Mouse (Mus musculus): Measurements from ENCODE around the gene Trim2. TPM values are rescaled to one million over a fixed set of nuclear protein-coding genes. Genes with fewer than 3 reads are reported as not detected.

Gene Trim2
- polyA plus RNA-seq (2016; fragmentation: Nextera tagmentation; extraction: Ambion mirVana), result 65.9 and 87.0 TPM in 2 replicates

DNA sequence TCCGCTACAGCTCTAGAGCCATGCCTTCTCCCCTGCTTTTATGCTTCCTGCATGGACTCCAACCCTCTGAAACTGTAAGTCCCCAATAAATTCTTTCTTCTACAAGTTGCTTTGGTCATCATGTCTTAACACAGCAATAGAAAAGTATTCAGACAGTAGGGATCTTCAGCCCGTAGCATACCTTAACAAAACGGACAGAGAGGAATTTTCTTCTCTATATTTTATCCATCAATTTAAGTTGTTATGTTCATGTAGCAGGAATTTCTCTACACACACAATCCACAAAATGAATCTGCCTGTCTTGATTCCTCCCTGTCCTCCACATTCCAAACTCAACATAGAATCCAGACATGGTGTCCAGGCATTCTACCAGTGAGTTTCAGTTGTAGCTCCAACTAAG lies at the start of gene Trim2:
TSS of gene Trim2 (minus strand) at position 101 of the 400 bp plus-strand sequence.
- Histone ChIP-seq H3K9me3 (no peaks in the 10 kb centered on the region; the same call in 1 of the 2 replicates), H3K4me3 (peak within 1 kb of the TSS; percentile 59; the same call in 1 of the 2 replicates), H3K27ac (peak within 1 kb of the TSS; percentile 87), H3K4me1 (replicated peaks) (peaks cover 43% of the 10 kb centered on the region), H3K27me3 (ENCODE audit: insufficient read depth, poor library complexity, severe bottlenecking) (peaks cover 57% of the 10 kb centered on the region), H3K36me3 (no peaks in the 10 kb centered on the region)
- no peak for DNase-seq (ENCODE audit: low spot score)
- WGBS, result 90% methylated on average over 3 of the region's 3 CpGs

- Histone ChIP-seq H3K4me1 (replicated peaks) (peaks cover 15% of the 10 kb centered on the region), H3K27ac (no peak overlapping the region), H3K27me3 (ENCODE audit: insufficient read depth, poor library complexity, severe bottlenecking) (no peaks in the 10 kb centered on the region), H3K4me3 (no peak overlapping the region), H3K9me3 (no peaks in the 10 kb centered on the region), H3K36me3 (no peaks in the 10 kb centered on the region)
- no peak for DNase-seq (ENCODE audit: low spot score)
- 52% methylated on average over 12 of the region's 12 CpGs for WGBS
Observed at GRCm38 (mm10) chr3:84355930-84356689, 49.4 kb upstream of the Trim2 start.

DNA sequence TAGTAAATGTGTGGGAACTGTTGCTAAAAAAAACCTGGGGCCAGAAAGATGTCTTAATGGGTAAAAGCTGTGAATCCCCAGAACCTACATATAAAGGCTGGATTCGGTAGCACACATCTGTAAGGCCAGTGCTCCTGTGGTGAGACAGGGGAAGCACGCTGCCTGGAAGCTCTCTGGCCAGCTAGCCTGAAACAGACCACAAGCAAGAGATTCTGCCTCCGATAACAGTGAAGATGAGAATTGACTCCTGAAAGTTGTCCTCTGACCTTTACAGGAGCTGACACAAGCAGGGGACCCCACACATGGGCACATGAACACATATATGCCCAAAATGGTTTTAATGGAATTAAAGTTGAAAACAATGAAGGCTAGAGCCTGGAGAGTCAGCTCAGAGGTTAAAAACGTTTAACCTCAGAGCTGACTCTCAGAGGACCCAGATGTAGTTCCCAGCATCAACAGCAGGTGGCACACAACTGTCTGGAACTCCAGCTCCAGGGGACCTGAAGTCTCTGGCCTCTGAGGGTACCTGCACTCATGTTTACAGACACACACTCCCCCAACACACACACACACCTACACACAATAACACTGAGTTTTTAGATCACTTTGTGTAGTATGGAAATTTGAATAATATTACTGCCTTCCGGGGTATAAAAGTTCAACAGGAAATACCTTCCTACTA lies 45.8 kb upstream of the Trim2 start:
- H3K9me3 ChIP-seq, result no peaks in the 10 kb centered on the region
- H3K27ac ChIP-seq, result no peak overlapping the region
- peak; percentile 80 for DNase-seq (ENCODE audit: low spot score)
- 37% methylated on average over 5 of the region's 5 CpGs for WGBS
- H3K36me3 ChIP-seq, result no peaks in the 10 kb centered on the region
- no peak overlapping the region for H3K4me3 ChIP-seq
- peaks cover 5% of the 10 kb centered on the region for H3K27me3 ChIP-seq (ENCODE audit: insufficient read depth, poor library complexity, severe bottlenecking)
- H3K4me1 ChIP-seq (replicated peaks), result peaks cover 23% of the 10 kb centered on the region

GRCm38 (mm10) chr3:84350311-84350710 lies 43.6 kb upstream of the Trim2 start:
- Histone ChIP-seq H3K27me3 (ENCODE audit: insufficient read depth, poor library complexity, severe bottlenecking) (peaks cover 20% of the 10 kb centered on the region), H3K4me3 (no peak overlapping the region), H3K9me3 (no peaks in the 10 kb centered on the region), H3K27ac (no peak overlapping the region), H3K4me1 (replicated peaks) (peaks cover 36% of the 10 kb centered on the region), H3K36me3 (no peaks in the 10 kb centered on the region)
- DNase-seq (ENCODE audit: low spot score), result no peak
- 88% methylated on average over 6 of the region's 6 CpGs for WGBS

GRCm38 (mm10) chr3:84349771-84350170 lies 43.1 kb upstream of the Trim2 start:
- WGBS, result 91% methylated on average over 10 of the region's 10 CpGs
- no peak for DNase-seq (ENCODE audit: low spot score)
- H3K4me1 ChIP-seq (replicated peaks), result peaks cover 41% of the 10 kb centered on the region
- H3K27ac ChIP-seq, result no peak overlapping the region
- H3K9me3 ChIP-seq, result no peaks in the 10 kb centered on the region
- H3K27me3 ChIP-seq (ENCODE audit: insufficient read depth, poor library complexity, severe bottlenecking), result peaks cover 20% of the 10 kb centered on the region
- H3K4me3 ChIP-seq, result no peak overlapping the region
- H3K36me3 ChIP-seq, result no peaks in the 10 kb centered on the region

DNA sequence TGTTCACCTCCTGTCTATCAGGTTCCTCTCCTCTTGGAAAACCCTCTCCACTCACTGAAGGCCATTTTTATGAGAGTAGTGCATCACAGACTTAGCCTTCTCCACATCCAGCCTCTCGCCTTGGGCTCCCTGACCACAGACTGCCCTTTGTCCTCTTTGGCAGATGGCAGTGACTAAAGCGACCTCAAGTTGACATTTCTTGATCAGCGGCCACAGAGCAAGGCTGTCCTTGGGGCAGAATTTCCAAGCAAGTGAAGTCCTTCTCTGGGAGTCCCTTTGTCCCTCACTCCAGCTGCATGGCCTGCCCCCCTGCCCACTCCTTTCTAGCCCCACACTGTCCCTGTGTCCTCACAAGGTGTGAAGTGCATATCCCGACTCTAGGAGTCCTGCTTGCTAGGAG lies 40.7 kb upstream of the Trim2 start:
- 54% methylated on average over 4 of the region's 4 CpGs for WGBS
- H3K36me3 ChIP-seq, result no peaks in the 10 kb centered on the region
- peak; percentile 22 for DNase-seq (ENCODE audit: low spot score)
- H3K4me3 ChIP-seq, result no peak overlapping the region
- H3K9me3 ChIP-seq, result no peaks in the 10 kb centered on the region
- peaks cover 42% of the 10 kb centered on the region for H3K4me1 ChIP-seq (replicated peaks)
- peak overlapping the region; percentile 36 for H3K27ac ChIP-seq
- peaks cover 35% of the 10 kb centered on the region for H3K27me3 ChIP-seq (ENCODE audit: insufficient read depth, poor library complexity, severe bottlenecking)

DNA sequence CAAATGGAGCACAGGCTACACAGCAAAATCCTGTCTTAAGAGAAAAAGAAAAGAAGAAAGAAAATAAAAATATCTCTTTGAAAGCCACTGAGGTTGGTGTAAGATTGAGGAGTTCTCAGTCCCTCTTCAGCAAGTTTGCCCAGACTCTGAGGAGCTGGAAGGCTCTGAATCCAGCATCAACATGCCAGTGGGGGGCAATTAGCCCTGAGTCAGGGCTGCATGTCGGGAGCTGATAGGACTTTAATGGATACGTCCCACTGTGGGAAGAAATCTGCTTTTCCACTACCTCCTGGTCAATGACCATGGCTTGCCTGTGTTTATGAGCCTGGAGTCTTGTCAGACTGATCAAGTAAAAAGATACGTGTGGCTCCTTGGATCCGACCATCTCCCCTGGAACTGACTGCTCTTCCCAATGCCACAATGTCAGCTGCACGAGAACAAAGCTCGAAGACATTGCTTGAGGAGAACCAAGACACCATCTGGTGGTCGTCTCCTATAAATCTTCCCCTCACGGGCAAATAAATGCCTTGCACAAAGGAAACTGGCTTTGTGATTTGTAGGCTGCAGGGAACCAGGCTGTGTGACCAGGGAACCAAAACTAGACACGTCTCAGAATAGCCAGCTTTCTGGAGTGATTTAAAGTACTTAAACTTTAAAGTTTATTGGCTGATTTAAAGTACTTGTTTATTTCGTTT lies 39.9 kb upstream of the Trim2 start:
- Histone ChIP-seq H3K4me1 (replicated peaks) (peaks cover 38% of the 10 kb centered on the region), H3K4me3 (no peak overlapping the region), H3K9me3 (no peaks in the 10 kb centered on the region), H3K27ac (peak overlapping the region; percentile 36), H3K27me3 (ENCODE audit: insufficient read depth, poor library complexity, severe bottlenecking) (peaks cover 35% of the 10 kb centered on the region), H3K36me3 (no peaks in the 10 kb centered on the region)
- DNase-seq (ENCODE audit: low spot score), result peak; percentile 35
- WGBS, result 24% methylated on average over 10 of the region's 10 CpGs

GRCm38 (mm10) chr3:84345646-84345980 lies 38.9 kb upstream of the Trim2 start:
- Histone ChIP-seq H3K27me3 (ENCODE audit: insufficient read depth, poor library complexity, severe bottlenecking) (peaks cover 35% of the 10 kb centered on the region), H3K27ac (0 out of 2 replicates have a peak overlapping the region, but pooled peaks have one; percentile 13), H3K36me3 (no peaks in the 10 kb centered on the region), H3K9me3 (no peaks in the 10 kb centered on the region), H3K4me3 (peak overlapping the region; percentile 52), H3K4me1 (replicated peaks) (peaks cover 35% of the 10 kb centered on the region)
- 54% methylated on average over 6 of the region's 6 CpGs for WGBS
- DNase-seq (ENCODE audit: low spot score), result no peak

DNA sequence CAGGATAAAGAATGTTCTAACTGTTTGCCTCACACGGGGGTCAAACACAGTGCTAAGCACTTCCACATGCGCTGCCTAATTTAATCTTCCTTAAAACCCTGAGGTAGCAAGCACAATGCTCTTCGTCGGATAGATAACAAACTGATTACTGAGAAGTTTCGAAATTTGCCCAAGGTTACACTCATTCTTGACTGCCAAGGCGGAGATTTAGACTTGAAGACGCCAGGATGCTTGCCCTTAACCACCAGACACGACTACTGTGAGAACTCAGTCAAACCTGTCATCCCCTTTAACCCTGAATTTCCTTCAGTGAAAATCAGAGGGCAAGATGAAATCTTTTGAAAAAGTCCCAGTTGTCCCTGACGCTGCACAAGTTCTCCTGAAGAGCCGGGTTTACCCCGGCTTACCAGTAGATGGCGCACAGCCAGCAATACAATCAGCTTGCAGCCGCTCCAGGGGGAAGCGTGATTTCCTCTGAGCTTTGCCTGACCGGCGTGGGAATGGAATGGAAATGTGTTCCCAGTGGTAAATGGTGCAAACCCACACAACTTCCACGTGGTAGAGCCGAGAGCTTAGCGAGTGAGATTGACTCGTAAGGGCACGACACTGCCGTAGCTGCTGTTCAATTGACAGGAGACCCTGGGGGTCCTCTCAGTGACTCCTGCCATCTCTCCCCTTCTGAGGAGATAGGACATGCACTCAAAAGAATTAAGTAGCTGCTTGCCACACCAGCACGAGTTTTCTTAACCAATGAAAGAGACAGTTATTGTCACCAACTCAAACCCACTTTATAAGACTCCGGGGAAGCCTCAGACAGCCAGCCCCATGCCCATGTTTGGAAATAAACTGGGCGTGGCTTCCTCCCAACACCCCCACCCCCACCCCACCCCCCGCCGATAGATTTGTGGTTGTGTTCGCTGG lies 38.3 kb upstream of the Trim2 start:
- Histone ChIP-seq H3K27ac (peak overlapping the region; percentile 31; the same call in 1 of the 2 replicates), H3K4me3 (peak overlapping the region; percentile 52), H3K4me1 (replicated peaks) (peaks cover 33% of the 10 kb centered on the region), H3K9me3 (no peaks in the 10 kb centered on the region), H3K27me3 (ENCODE audit: insufficient read depth, poor library complexity, severe bottlenecking) (peaks cover 35% of the 10 kb centered on the region), H3K36me3 (no peaks in the 10 kb centered on the region)
- peak; percentile 86 for DNase-seq (ENCODE audit: low spot score)
- 14% methylated on average over 28 of the region's 28 CpGs for WGBS

GRCm38 (mm10) chr3:84343101-84343500 lies 36.4 kb upstream of the Trim2 start:
- no peak for DNase-seq (ENCODE audit: low spot score)

DNA sequence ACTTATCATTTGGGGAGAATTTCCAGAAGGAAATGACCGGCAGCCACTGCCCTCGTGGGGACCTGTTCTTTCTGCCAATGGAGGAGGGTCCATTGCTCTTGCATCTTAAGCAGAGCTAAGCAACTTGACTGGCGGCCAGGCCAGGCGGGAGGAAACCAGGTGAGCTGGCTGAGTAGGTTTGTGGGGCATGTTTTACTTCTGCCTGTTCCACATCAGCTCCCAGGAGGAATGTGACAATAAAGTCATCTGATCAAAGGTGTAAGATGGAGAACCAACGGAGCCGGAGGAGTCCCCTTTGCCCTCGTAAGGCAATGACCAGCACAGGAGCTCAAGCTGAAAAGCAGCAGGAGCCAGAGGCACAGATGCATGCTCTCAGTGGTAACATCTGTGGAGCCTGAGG lies 35.1 kb upstream of the Trim2 start:
- Histone ChIP-seq H3K27ac (no peak overlapping the region), H3K4me1 (replicated peaks) (peaks cover 21% of the 10 kb centered on the region), H3K4me3 (no peak overlapping the region), H3K27me3 (ENCODE audit: insufficient read depth, poor library complexity, severe bottlenecking) (peaks cover 26% of the 10 kb centered on the region), H3K9me3 (no peaks in the 10 kb centered on the region), H3K36me3 (no peaks in the 10 kb centered on the region)
- 75% methylated on average over 7 of the region's 7 CpGs for WGBS
- no peak for DNase-seq (ENCODE audit: low spot score)

More at GRCm38 (mm10) chr3:84343101-84343500, 36.4 kb upstream of the Trim2 start:
- no peak overlapping the region for H3K27ac ChIP-seq
- no peaks in the 10 kb centered on the region for H3K9me3 ChIP-seq
- H3K4me1 ChIP-seq (replicated peaks), result peaks cover 33% of the 10 kb centered on the region
- H3K27me3 ChIP-seq (ENCODE audit: insufficient read depth, poor library complexity, severe bottlenecking), result peaks cover 35% of the 10 kb centered on the region
- no peaks in the 10 kb centered on the region for H3K36me3 ChIP-seq
- no peak overlapping the region for H3K4me3 ChIP-seq
- 90% methylated on average over 9 of the region's 9 CpGs for WGBS

- Histone ChIP-seq H3K4me1 (replicated peaks) (peaks cover 26% of the 10 kb centered on the region), H3K4me3 (no peak overlapping the region), H3K36me3 (no peaks in the 10 kb centered on the region), H3K27me3 (ENCODE audit: insufficient read depth, poor library complexity, severe bottlenecking) (peaks cover 36% of the 10 kb centered on the region), H3K27ac (no peak overlapping the region), H3K9me3 (no peaks in the 10 kb centered on the region)
- no peak for DNase-seq (ENCODE audit: low spot score)
- 48% methylated on average over 10 of the region's 11 CpGs for WGBS
Observed at GRCm38 (mm10) chr3:84337585-84337984, 30.9 kb upstream of the Trim2 start.
